ENCODE assay signal across 23 mouse cellular contexts in the genomic region with DNA sequence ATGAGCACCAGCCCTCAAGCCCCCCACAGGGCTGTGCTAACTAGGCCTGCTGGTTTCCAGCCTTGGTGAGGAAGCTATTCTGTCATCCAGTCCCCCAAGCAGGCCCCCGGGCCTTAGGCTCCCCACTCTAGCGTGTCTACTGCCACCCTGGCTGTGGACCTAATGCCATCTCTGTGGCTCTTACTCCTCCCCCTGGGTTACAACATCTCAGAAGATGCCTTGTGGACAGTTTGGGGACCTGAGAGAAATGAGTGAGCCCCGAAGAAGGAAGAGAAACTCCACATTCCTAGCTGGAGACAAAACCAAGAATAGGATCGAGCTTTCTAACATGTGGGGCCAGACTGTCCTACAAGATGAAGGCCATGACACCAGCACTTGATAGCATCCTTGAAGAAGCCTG. TPM values are rescaled to one million over a fixed set of nuclear protein-coding genes. Genes with fewer than 3 reads are reported as not detected.
DNase-seq lines count a peak whose midpoint lies in the region; ATAC-seq lines count a peak whose summit lies in the region.
"Had no signal": no experiment of that assay in that cellular context is flagged by ENCODE, and none has a peak within 500 bp of the region (broad histone marks: within the 10 kb centered on the region; RNA-seq: fewer than 3 reads in every experiment).

No protein-coding gene starts in this region.

- H3K4me3 ChIP-seq in heart, embryonic 10.5 days = no peak overlapping the region

- H3K36me3 ChIP-seq in heart, embryonic 10.5 days = no peaks in the 10 kb centered on the region
- H3K36me3 ChIP-seq: G1E had no signal

- no peak overlapping the region for H3K27ac ChIP-seq in heart, embryonic 10.5 days

- DNase-seq in heart, embryonic 10.5 days (ENCODE audit: low spot score) = no peak
- DNase-seq in right cerebral cortex, postnatal 4 days = no peak
- DNase-seq in adrenal gland, postnatal 10 days = no peak
- no peak for DNase-seq in urinary bladder, postnatal 14 days (ENCODE audit: low spot score)
- DNase-seq: adrenal gland, adult 2 months; adrenal gland, adult 8-10 months; adrenal gland, postnatal 14 days; adrenal gland, postnatal 25 days; adrenal gland, postnatal 36 days; B cell, adult 2 months; cerebellum, adult 11 months; cerebellum, adult 11-12 months; cerebellum, adult 18-20 months had no signal

- peaks cover 21% of the 10 kb centered on the region for H3K4me1 ChIP-seq in heart, embryonic 10.5 days

- H3K9me3 ChIP-seq in heart, embryonic 10.5 days = no peaks in the 10 kb centered on the region
- H3K9me3 ChIP-seq: G1E had no signal

- ATAC-seq in common myeloid progenitor, adult 5-6 weeks (replicated peaks; ENCODE audit: low read depth, poor library complexity, severe bottlenecking) = peak; percentile 44
- peak; percentile 94 for ATAC-seq in granulocyte monocyte progenitor cell, adult 5-6 weeks (replicated peaks; ENCODE audit: poor library complexity, severe bottlenecking)
- ATAC-seq in megakaryocyte, adult 5-6 weeks (ENCODE audit: poor library complexity, severe bottlenecking) = peak; percentile 51
- ATAC-seq in megakaryocyte progenitor cell, adult 5-6 weeks (replicated peaks; ENCODE audit: poor library complexity) = peak; percentile 74
- ATAC-seq: activated CD4-positive, CD25-positive, alpha-beta regulatory T cell, adult 4 months; CD4-positive, CD25-positive, alpha-beta regulatory T cell, adult 4 months; Patski had no signal

- WGBS in heart, embryonic 10.5 days = 81% methylated on average over 4 of the region's 4 CpGs

- peaks cover 88% of the 10 kb centered on the region for H3K27me3 ChIP-seq in heart, embryonic 10.5 days (ENCODE audit: insufficient read depth, poor library complexity, severe bottlenecking)
- H3K27me3 ChIP-seq: CH12.LX, Patski had no signal

RNA-seq across cellular contexts. Expression of gene Spock2, which starts 24.5 kb away (rescaled TPM):
- total RNA-seq in common myeloid progenitor, adult 5-6 weeks (2017) = 0.09 TPM in 1 of 2 replicates, not detected in the other
- 0.23 TPM in 1 of 2 replicates, not detected in the other for total RNA-seq in granulocyte monocyte progenitor cell, adult 5-6 weeks (2014; fragmentation: Nextera tagmentation)
- total RNA-seq in granulocyte monocyte progenitor cell, adult 5-6 weeks (2017) = not detected in 2 replicates
- total RNA-seq in megakaryocyte, adult 5-6 weeks (2015) = 0.11 and 0.20 TPM in 2 replicates
- 0.04 and 0.07 TPM in 2 replicates for total RNA-seq in megakaryocyte, adult 5-6 weeks (2017)
- total RNA-seq in megakaryocyte progenitor cell, adult 5-6 weeks (2015) = 0.02 TPM in 1 of 2 replicates, not detected in the other
- total RNA-seq in megakaryocyte progenitor cell, adult 5-6 weeks (2017) = not detected in 2 replicates
- polyA plus RNA-seq in heart, embryonic 10.5 days (2016; fragmentation: Nextera tagmentation; extraction: Ambion mirVana) = 0.65 and 0.85 TPM in 2 replicates
- 10 to 100 TPM; 32.9 to 37.8 TPM for total RNA-seq in adrenal gland, postnatal 10 days (2021)
- total RNA-seq: G1E, MEL had no signal
- polyA plus RNA-seq: G1E had no signal

Comparison
In these comparisons a context has a peak if more than half of its experiments do, and no peak if none do; other contexts are left out.
1. ATAC-seq: peak in every context shown above with its lines; median percentile 94 in granulocyte monocyte progenitor cell, adult 5-6 weeks; 74 in megakaryocyte progenitor cell, adult 5-6 weeks; 51 in megakaryocyte, adult 5-6 weeks; 44 in common myeloid progenitor, adult 5-6 weeks.
2. RNA of gene Spock2, which starts 24.5 kb away (total RNA-seq): 32.9 to 37.8 TPM in adrenal gland, postnatal 10 days; 0.04 to 0.20 TPM in megakaryocyte, adult 5-6 weeks, 0.09 TPM in common myeloid progenitor, adult 5-6 weeks, 0.02 TPM in megakaryocyte progenitor cell, adult 5-6 weeks and 0.23 TPM in granulocyte monocyte progenitor cell, adult 5-6 weeks; every median in the first group is over 10 times any median in the second.